Mouse (Mus musculus): Measurements from ENCODE around the gene Myh14. TPM values are rescaled to one million over a fixed set of nuclear protein-coding genes. Genes with fewer than 3 reads are reported as not detected.

Gene Myh14
- polyA plus RNA-seq, 1 experiment from 2014 or later = 2.5 TPM

DNA sequence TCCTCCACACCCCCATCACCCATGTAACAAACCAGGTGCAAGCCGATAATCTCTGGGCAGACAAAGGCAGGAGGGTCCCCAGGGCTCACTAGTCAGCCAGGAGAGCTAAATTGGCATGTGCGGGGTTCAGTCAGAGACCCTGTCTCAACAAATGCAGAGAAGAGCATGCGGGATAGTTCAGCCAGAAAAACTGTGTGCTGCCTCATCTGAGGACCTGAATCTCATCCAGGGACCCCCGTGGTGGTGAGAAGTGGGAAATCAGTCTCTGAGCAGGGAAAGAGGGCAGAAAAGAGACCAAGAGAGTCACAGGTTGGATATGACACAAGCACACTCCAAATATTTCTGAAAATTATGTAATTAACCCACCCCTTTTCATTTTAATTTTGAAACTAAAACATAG is 5.5 kb upstream of the Myh14 start:
- H3K27me3 ChIP-seq (ENCODE audit: insufficient read depth, low read length) = no peaks in the 10 kb centered on the region
- no peaks in the 10 kb centered on the region for H3K36me3 ChIP-seq (ENCODE audit: insufficient read depth, low read length)
- no peak overlapping the region for H3K9ac ChIP-seq (ENCODE audit: low read depth, low read length)
- ATAC-seq (replicated peaks; ENCODE audit: low FRiP score, low read depth) = no peak
- H3K27ac ChIP-seq = no peak overlapping the region
- H3K9me3 ChIP-seq (replicated peaks; ENCODE audit: low read length) = no peaks in the 10 kb centered on the region
- 62% methylated on average over 4 of the region's 4 CpGs for WGBS
- H3K4me2 ChIP-seq (ENCODE audit: low read length) = no peak overlapping the region
- no peak for TF ChIP-seq CTCF (IDR thresholded peaks at IDR 0.05; ENCODE audit: low read depth)
- no peak overlapping the region for H3K4me3 ChIP-seq (replicated peaks; ENCODE audit: low read depth, low read length)
- DNase-seq (ENCODE audit: low spot score) = no peak
- H3K4me1 ChIP-seq (replicated peaks; ENCODE audit: insufficient read depth, low read length) = no peaks in the 10 kb centered on the region

DNA sequence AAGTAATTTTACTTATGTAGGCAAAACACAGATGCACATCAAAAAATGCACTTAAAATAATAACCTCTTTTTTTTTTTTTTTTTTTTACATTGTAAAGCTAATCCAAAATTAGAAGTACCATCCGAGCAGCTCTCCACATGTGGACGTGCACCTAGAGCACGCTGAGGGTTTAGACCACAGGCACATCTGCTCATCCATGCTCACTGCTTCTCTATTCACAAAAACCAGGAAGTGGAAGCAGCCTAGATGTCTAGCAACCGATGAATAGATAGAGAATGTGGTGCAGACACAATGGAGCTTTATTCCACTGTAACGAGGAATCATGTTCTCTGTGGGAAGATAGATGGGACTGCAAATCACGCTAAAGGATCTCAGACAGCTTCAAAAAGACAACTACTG is 4.5 kb upstream of the Myh14 start:
- H3K27ac ChIP-seq = no peak overlapping the region
- no peak for DNase-seq (ENCODE audit: low spot score)

DNA sequence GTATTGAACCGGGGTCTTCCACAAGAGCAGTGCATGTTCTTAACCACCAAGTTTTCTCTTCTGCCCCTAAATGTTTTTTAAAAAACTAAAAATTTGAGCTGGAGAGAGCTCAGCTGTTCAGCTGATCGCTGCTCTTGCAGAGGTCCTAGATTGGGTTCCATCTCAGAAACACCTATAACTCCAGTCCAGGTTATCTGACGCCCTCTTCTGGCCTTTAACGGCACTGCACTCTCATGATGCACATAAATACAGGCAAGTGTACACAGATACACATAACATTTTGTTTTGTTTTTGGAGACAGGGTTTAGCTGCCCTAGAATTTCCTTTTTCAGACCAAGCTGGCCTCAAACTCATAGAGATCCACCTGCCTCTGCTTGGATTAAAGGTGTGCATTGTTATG is 3.9 kb upstream of the Myh14 start:
- Histone ChIP-seq H3K4me1 (replicated peaks; ENCODE audit: insufficient read depth, low read length) (no peaks in the 10 kb centered on the region), H3K27me3 (ENCODE audit: insufficient read depth, low read length) (no peaks in the 10 kb centered on the region), H3K27ac (no peak overlapping the region), H3K9me3 (replicated peaks; ENCODE audit: low read length) (no peaks in the 10 kb centered on the region), H3K4me3 (replicated peaks; ENCODE audit: low read depth, low read length) (no peak overlapping the region), H3K4me2 (ENCODE audit: low read length) (no peak overlapping the region), H3K36me3 (ENCODE audit: insufficient read depth, low read length) (no peaks in the 10 kb centered on the region), H3K9ac (ENCODE audit: low read depth, low read length) (no peak overlapping the region)
- ATAC-seq (replicated peaks; ENCODE audit: low FRiP score, low read depth) (no peak), DNase-seq (ENCODE audit: low spot score) (no peak)
- 69% methylated on average over 4 of the region's 4 CpGs for WGBS
- peak; percentile 9; the same call in 1 of the 2 replicates for TF ChIP-seq CTCF (IDR thresholded peaks at IDR 0.05; ENCODE audit: low read depth)

More for the DNA sequence above, 4.5 kb upstream of the Myh14 start:
- H3K4me1 ChIP-seq (replicated peaks; ENCODE audit: insufficient read depth, low read length) = no peaks in the 10 kb centered on the region
- no peaks in the 10 kb centered on the region for H3K27me3 ChIP-seq (ENCODE audit: insufficient read depth, low read length)
- H3K36me3 ChIP-seq (ENCODE audit: insufficient read depth, low read length) = no peaks in the 10 kb centered on the region
- no peaks in the 10 kb centered on the region for H3K9me3 ChIP-seq (replicated peaks; ENCODE audit: low read length)
- 92% methylated on average over 6 of the region's 6 CpGs for WGBS
- H3K4me3 ChIP-seq (replicated peaks; ENCODE audit: low read depth, low read length) = no peak overlapping the region
- ATAC-seq (replicated peaks; ENCODE audit: low FRiP score, low read depth) = no peak
- TF ChIP-seq CTCF (IDR thresholded peaks at IDR 0.05; ENCODE audit: low read depth) = no peak
- no peak overlapping the region for H3K9ac ChIP-seq (ENCODE audit: low read depth, low read length)
- H3K4me2 ChIP-seq (ENCODE audit: low read length) = no peak overlapping the region

DNA sequence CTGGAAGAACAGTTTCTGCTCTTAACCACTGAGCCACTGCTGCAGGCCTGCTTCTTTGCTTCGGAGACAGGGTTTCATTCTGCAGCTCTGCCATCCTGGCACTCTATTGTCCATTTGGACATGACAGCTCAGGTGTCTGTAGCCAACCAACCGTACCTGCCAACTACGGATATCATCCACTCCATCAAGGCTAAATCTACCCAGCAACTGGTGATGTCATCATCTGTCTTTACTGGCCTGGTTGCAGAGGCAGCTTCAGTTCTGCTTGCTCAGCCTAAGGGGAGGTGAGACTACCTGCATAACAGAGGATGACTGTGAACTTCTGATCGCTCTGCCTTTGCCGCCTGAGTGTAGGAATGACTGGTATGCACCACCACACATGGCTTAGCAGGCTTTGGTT is 1.6 kb upstream of the Myh14 start:
- no peaks in the 10 kb centered on the region for H3K9me3 ChIP-seq (replicated peaks; ENCODE audit: low read length)
- H3K9ac ChIP-seq (ENCODE audit: low read depth, low read length) = no peak overlapping the region
- H3K4me3 ChIP-seq (replicated peaks; ENCODE audit: low read depth, low read length) = no peak overlapping the region
- ATAC-seq (replicated peaks; ENCODE audit: low FRiP score, low read depth) (no peak), DNase-seq (ENCODE audit: low spot score) (peak; percentile 15)
- H3K4me1 ChIP-seq (replicated peaks; ENCODE audit: insufficient read depth, low read length) = no peaks in the 10 kb centered on the region
- H3K4me2 ChIP-seq (ENCODE audit: low read length) = no peak overlapping the region
- H3K27ac ChIP-seq = no peak overlapping the region
- H3K27me3 ChIP-seq (ENCODE audit: insufficient read depth, low read length) = no peaks in the 10 kb centered on the region
- WGBS = 66% methylated on average over 5 of the region's 5 CpGs
- no peaks in the 10 kb centered on the region for H3K36me3 ChIP-seq (ENCODE audit: insufficient read depth, low read length)
- no peak for TF ChIP-seq CTCF (IDR thresholded peaks at IDR 0.05; ENCODE audit: low read depth)

DNA sequence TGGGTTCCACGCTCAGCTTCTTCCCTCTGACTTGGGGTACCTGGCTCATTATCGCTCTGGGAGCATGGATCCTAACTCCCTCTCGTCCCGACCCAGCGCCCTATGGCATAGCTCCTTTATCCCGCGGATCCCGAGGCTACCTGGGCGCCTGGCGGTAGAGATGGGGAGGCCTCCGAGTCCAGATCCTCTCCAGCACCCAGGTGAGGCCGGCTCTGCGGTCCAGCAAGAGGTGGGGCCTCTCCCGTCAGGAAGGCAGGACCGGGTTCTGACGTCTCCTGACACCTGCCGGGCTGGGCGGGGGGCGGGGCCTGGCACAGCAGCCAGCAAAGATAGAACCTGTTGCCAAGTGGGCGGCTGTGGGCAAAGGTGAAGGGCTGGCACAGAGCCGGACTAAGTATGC is 1.5 kb downstream of the Myh14 start:
- no peak overlapping the region for H3K27ac ChIP-seq
- H3K9me3 ChIP-seq (replicated peaks; ENCODE audit: low read length) = no peaks in the 10 kb centered on the region
- DNase-seq (ENCODE audit: low spot score) (no peak), ATAC-seq (replicated peaks; ENCODE audit: low FRiP score, low read depth) (peak; percentile 33; the same call in 1 of the 2 replicates)
- H3K4me3 ChIP-seq (replicated peaks; ENCODE audit: low read depth, low read length) = no peak overlapping the region
- WGBS = 13% methylated on average over 21 of the region's 21 CpGs
- no peak overlapping the region for H3K9ac ChIP-seq (ENCODE audit: low read depth, low read length)
- TF ChIP-seq CTCF (IDR thresholded peaks at IDR 0.05; ENCODE audit: low read depth) = no peak
- no peak overlapping the region for H3K4me2 ChIP-seq (ENCODE audit: low read length)
- H3K27me3 ChIP-seq (ENCODE audit: insufficient read depth, low read length) = no peaks in the 10 kb centered on the region
- no peaks in the 10 kb centered on the region for H3K36me3 ChIP-seq (ENCODE audit: insufficient read depth, low read length)
- no peaks in the 10 kb centered on the region for H3K4me1 ChIP-seq (replicated peaks; ENCODE audit: insufficient read depth, low read length)

DNA sequence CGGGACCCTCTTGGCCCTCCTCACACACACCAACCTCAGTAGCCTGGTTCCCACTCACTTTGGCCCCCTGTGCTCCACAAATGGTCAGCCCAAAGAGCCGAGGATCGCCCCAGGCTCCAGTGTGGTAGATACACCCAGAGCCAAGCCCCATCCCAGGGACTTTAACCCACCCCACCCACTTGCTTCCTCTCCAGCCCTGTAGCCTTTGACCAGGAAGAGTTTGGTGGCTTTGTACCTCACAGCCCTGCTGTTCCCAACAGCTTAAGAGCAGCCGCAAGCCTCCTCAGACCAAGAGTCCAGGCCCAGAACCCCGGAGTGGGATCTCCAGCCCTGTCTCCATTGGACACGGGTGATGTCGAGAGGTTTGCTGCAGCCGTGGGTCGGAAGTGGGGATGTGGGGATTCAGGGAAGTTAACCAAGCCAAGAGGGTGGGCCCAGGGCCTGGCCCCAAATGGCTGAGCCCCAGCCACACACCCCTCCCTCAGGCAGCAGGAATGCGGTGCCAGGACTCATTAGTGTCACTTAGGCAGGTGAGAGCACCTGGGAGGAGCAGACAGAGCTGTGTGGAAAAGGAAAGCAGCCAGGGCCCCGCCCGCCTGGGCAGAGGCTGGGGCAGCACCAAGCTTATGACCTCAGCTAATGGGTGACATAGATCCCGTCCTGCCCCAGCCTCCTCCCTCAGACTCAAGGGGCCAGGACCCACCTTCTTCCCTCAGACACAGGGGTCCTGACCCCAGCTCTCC is 2.5 kb downstream of the Myh14 start:
- H3K9me3 ChIP-seq (replicated peaks; ENCODE audit: low read length) = no peaks in the 10 kb centered on the region
- ATAC-seq (replicated peaks; ENCODE audit: low FRiP score, low read depth) (no peak), DNase-seq (ENCODE audit: low spot score) (no peak)
- H3K36me3 ChIP-seq (ENCODE audit: insufficient read depth, low read length) = no peaks in the 10 kb centered on the region
- no peaks in the 10 kb centered on the region for H3K4me1 ChIP-seq (replicated peaks; ENCODE audit: insufficient read depth, low read length)
- H3K27ac ChIP-seq = no peak overlapping the region
- TF ChIP-seq CTCF (IDR thresholded peaks at IDR 0.05; ENCODE audit: low read depth) = no peak
- H3K4me3 ChIP-seq (replicated peaks; ENCODE audit: low read depth, low read length) = no peak overlapping the region
- H3K9ac ChIP-seq (ENCODE audit: low read depth, low read length) = no peak overlapping the region
- 68% methylated on average over 13 of the region's 13 CpGs for WGBS
- H3K4me2 ChIP-seq (ENCODE audit: low read length) = no peak overlapping the region
- H3K27me3 ChIP-seq (ENCODE audit: insufficient read depth, low read length) = no peaks in the 10 kb centered on the region

DNA sequence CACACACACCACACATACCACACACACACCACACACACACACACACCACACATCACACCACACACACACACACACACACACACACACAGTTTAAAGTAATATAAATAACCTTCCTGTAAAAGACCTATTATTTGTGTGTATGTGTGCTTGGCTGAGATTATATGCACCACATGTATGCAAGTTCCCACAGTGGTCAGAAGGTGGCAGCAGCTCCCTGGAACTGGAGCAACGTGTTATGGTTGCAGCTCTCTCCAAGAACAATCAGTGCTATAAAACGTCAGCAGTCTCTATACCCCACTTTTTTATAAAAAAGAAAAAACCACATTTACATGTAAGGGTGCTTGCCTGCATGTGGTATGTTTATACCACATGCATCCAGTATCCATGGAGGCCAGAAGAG is 4.2 kb downstream of the Myh14 start:
- peak; percentile 18; the same call in 1 of the 2 replicates for TF ChIP-seq CTCF (IDR thresholded peaks at IDR 0.05; ENCODE audit: low read depth)
- Histone ChIP-seq H3K9ac (ENCODE audit: low read depth, low read length) (no peak overlapping the region), H3K36me3 (ENCODE audit: insufficient read depth, low read length) (no peaks in the 10 kb centered on the region), H3K9me3 (replicated peaks; ENCODE audit: low read length) (no peaks in the 10 kb centered on the region), H3K4me2 (ENCODE audit: low read length) (no peak overlapping the region), H3K4me1 (replicated peaks; ENCODE audit: insufficient read depth, low read length) (no peaks in the 10 kb centered on the region), H3K27ac (no peak overlapping the region), H3K27me3 (ENCODE audit: insufficient read depth, low read length) (no peaks in the 10 kb centered on the region), H3K4me3 (replicated peaks; ENCODE audit: low read depth, low read length) (no peak overlapping the region)
- 85% methylated on average over 2 of the region's 2 CpGs for WGBS
- no peak for ATAC-seq (replicated peaks; ENCODE audit: low FRiP score, low read depth)
- DNase-seq (ENCODE audit: low spot score) = no peak
